In the genomic region with DNA sequence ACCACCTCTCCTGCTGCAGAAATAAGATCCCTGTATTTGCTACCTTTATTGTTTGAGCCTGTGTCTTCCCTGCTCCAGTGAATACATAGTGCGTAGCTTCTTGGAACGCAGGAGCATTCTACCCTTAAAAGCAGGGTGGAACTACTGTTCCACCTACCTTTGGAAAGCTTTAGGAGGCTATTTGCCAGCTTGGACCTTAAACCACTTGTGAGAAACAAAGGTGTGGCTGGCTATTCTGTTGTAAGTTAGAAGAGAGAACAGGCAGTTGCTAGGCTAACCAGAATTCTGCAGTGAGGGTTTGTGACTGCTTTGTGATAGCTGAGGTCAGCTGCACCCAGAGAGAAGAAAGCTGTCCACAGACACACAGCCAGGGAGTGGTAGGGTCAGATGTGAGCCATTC, we compare ENCODE assay signal across 27 mouse cellular contexts. TPM values are rescaled to one million over a fixed set of nuclear protein-coding genes. Genes with fewer than 3 reads are reported as not detected.
DNase-seq lines count a peak whose midpoint lies in the region; ATAC-seq and TF ChIP-seq lines count a peak whose summit lies in the region.
"Had no signal": no experiment of that assay in that cellular context is flagged by ENCODE, and none has a peak within 500 bp of the region (broad histone marks: within the 10 kb centered on the region; RNA-seq: fewer than 3 reads in every experiment).

No protein-coding gene starts in this region.

- H3K9ac ChIP-seq in lung, postnatal 0 days (replicated peaks; ENCODE audit: low read depth) = no peak overlapping the region
- H3K9ac ChIP-seq: embryonic facial prominence, embryonic 12.5 days; embryonic facial prominence, embryonic 15.5 days; forebrain, postnatal 0 days; heart, embryonic 13.5 days; hindbrain, embryonic 14.5 days had no signal

- H3K27me3 ChIP-seq in lung, postnatal 0 days (replicated peaks; ENCODE audit: insufficient read depth, low read length) = no peaks in the 10 kb centered on the region
- H3K27me3 ChIP-seq: embryonic facial prominence, embryonic 15.5 days; heart, embryonic 13.5 days had no signal

- no peaks in the 10 kb centered on the region for H3K4me1 ChIP-seq in lung, postnatal 0 days (ENCODE audit: insufficient read depth, low read depth, low read length)
- H3K4me1 ChIP-seq in brown adipose tissue, adult 24 weeks (ENCODE audit: control insufficient read depth, insufficient read depth, insufficient read length, low read length) = no peaks in the 10 kb centered on the region; the same call in 1 of the 2 replicates
- H3K4me1 ChIP-seq: embryonic facial prominence, embryonic 12.5 days; heart, embryonic 10.5 days; heart, embryonic 13.5 days had no signal

- no peak overlapping the region for H3K27ac ChIP-seq in lung, postnatal 0 days (ENCODE audit: low read length)
- H3K27ac ChIP-seq in brown adipose tissue, adult 24 weeks (replicated peaks; ENCODE audit: low read depth, low read length) = peak overlapping the region; percentile 72
- H3K27ac ChIP-seq: embryonic facial prominence, embryonic 12.5 days; embryonic facial prominence, embryonic 15.5 days; heart, adult 2 months; heart, embryonic 10.5 days; heart, embryonic 13.5 days; hindbrain, embryonic 14.5 days; hindbrain, postnatal 0 days had no signal

- H3K9me3 ChIP-seq in lung, postnatal 0 days (ENCODE audit: low read length) = no peaks in the 10 kb centered on the region
- H3K9me3 ChIP-seq: embryonic facial prominence, embryonic 12.5 days; embryonic facial prominence, embryonic 15.5 days; G1E; heart, embryonic 10.5 days; heart, embryonic 13.5 days had no signal

- ATAC-seq in lung, postnatal 0 days = no peak
- ATAC-seq: forebrain, embryonic 14.5 days; forebrain, postnatal 0 days; hindbrain, postnatal 0 days; Patski had no signal

- 87% methylated on average over 2 of the region's 2 CpGs for WGBS in lung, postnatal 0 days
- 33% methylated on average over 2 of the region's 2 CpGs for WGBS in large intestine, adult 2 months

- H3K36me3 ChIP-seq in lung, postnatal 0 days (ENCODE audit: insufficient read depth, low read length) = no peaks in the 10 kb centered on the region
- H3K36me3 ChIP-seq: embryonic facial prominence, embryonic 12.5 days; embryonic facial prominence, embryonic 15.5 days; G1E; heart, embryonic 10.5 days; heart, embryonic 13.5 days had no signal

- H3K4me2 ChIP-seq in lung, postnatal 0 days (replicated peaks; ENCODE audit: low read depth, low read length) = no peak overlapping the region
- H3K4me2 ChIP-seq: embryonic facial prominence, embryonic 12.5 days; embryonic facial prominence, embryonic 15.5 days; heart, embryonic 13.5 days; hindbrain, embryonic 14.5 days had no signal

- TF ChIP-seq CTCF in lung, postnatal 0 days (IDR thresholded peaks at IDR 0.05) = no peak

- no peak for TF ChIP-seq EP300 in lung, postnatal 0 days (IDR thresholded peaks at IDR 0.05)

- no peak overlapping the region for H3K4me3 ChIP-seq in lung, postnatal 0 days (ENCODE audit: low read depth, low read length)
- no peak overlapping the region for H3K4me3 ChIP-seq in brown adipose tissue, adult 24 weeks (ENCODE audit: insufficient read depth, low read depth, low read length)
- H3K4me3 ChIP-seq: embryonic facial prominence, embryonic 12.5 days; embryonic facial prominence, embryonic 15.5 days; heart, adult 2 months; heart, embryonic 10.5 days; heart, embryonic 13.5 days had no signal

- peak; percentile 7 to 54 for DNase-seq in lung, adult 18-20 months
- no peak for DNase-seq in lung, postnatal 0 days (ENCODE audit: low spot score)
- DNase-seq in large intestine, adult 2 months (ENCODE audit: low read depth, low spot score) = peak; percentile 58
- no peak for DNase-seq in urinary bladder, postnatal 14 days (ENCODE audit: low spot score)
- DNase-seq in spleen, postnatal 36 days (ENCODE audit: low spot score in 2 of 2) = no peak
- DNase-seq: adrenal gland, postnatal 10 days; adrenal gland, postnatal 36 days; B cell, adult 2 months; cerebellum, adult 11 months; cerebellum, adult 2 months; cerebellum, adult 9-11 months; cerebellum, postnatal 25 days; forebrain, postnatal 0 days; gastrocnemius, postnatal 25 days; heart, adult 2 months; heart, postnatal 14 days; heart, postnatal 4 days had no signal

RNA-seq across cellular contexts. Expression of gene Pank3, which starts 32.0 kb away (rescaled TPM):
- polyA plus RNA-seq in lung, postnatal 0 days (2015; fragmentation: Nextera tagmentation; extraction: Ambion mirVana) = 12.4 and 14.1 TPM in 2 replicates
- polyA plus RNA-seq in brown adipose tissue, adult 24 weeks (2012; ENCODE audit: insufficient read depth, insufficient read length, missing spikeins) = 69.9 and 86.7 TPM in 2 replicates
- polyA plus RNA-seq in large intestine, adult 2 months (2012; rRNA removed) = 7.8 and 11.7 TPM in 2 replicates

Comparison
In these comparisons a context has a peak if more than half of its experiments do, and no peak if none do; other contexts are left out.
1. DNase-seq: peak in lung, adult 18-20 months (2 of 2) and large intestine, adult 2 months (single experiment); none in lung, postnatal 0 days (single experiment), urinary bladder, postnatal 14 days (single experiment) and spleen, postnatal 36 days (0 of 2).